Mouse (Mus musculus): ENCODE data around the gene Fam76a. TPM values are rescaled to one million over a fixed set of nuclear protein-coding genes. Genes with fewer than 3 reads are reported as not detected.

The Fam76a gene
- polyA plus RNA-seq, 1 experiment from 2014 or later: 39.1 TPM

DNA sequence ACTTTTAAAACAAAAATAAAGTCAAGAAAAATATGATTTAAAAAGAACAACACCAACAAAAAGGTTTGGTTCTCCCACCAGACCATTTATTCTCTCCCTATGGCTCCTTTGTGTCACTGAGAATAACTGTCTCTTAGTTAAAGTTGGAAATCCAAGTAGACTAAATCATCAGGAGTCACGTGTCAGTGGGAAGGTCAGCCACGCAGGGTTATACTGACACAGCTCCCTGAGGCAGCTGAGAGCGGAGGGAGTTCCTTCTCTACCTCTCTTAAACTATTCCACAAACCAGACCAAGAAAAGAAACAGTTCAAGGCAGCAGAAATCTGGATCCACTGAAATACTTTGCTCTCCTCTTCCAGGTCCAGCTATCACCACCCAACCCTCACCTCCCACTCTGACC lies 51.2 kb downstream of the Fam76a start:
- H3K27me3 ChIP-seq: no peaks in the 10 kb centered on the region
- H3K27ac ChIP-seq: no peak overlapping the region
- H3K9ac ChIP-seq (replicated peaks): no peak overlapping the region
- no peak overlapping the region for H3K4me2 ChIP-seq (replicated peaks)
- no peaks in the 10 kb centered on the region for H3K9me3 ChIP-seq
- 90% methylated on average over 3 of the region's 3 CpGs for WGBS
- peaks cover 56% of the 10 kb centered on the region for H3K36me3 ChIP-seq
- no peaks in the 10 kb centered on the region for H3K4me1 ChIP-seq (replicated peaks)
- H3K4me3 ChIP-seq (replicated peaks): no peak overlapping the region
- ATAC-seq: no peak

DNA sequence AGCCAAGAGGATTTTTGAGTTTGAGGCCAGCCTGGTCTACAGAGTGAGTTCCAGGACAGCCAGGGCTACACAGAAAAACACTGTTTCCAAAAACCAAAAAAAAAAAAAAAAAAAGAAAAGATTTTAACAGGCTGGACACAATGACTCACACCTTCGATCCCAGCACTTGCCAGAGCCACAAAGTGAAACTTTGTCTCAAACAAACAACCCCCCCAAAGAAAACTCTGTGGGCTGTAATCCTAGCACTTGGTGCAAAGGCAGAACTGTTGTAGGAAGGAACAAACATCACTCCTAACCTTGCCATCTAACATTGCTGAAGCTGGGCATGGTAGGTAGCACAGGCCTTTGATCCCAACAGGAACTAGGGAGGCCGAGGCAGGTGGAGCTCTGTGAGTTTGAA lies 57.5 kb downstream of the Fam76a start:
- H3K4me1 ChIP-seq (replicated peaks): no peaks in the 10 kb centered on the region

DNA sequence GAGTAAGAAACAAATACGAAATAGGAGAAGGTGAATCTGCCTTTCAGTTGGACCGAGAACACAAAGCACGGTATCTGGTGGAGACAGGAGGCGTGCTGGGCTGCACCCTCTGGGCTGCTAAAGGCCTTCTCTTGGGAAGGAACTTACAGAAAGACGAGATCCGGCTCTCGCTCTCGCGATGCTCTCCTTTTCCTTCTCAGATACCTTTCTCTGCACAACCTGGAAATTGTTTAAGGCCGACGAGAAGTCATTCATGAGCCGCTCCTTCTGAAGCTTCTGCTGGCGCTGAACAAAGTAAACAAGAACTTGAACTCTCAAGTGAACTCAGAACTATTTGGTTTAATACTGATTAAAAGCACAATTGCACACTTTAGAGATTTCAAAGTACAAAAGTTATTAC lies 59.3 kb downstream of the Fam76a start:
- no peak overlapping the region for H3K27ac ChIP-seq
- no peak overlapping the region for H3K4me2 ChIP-seq (replicated peaks)
- H3K9ac ChIP-seq (replicated peaks): no peak overlapping the region
- H3K4me3 ChIP-seq (replicated peaks): no peak overlapping the region
- no peaks in the 10 kb centered on the region for H3K9me3 ChIP-seq
- H3K36me3 ChIP-seq: peaks cover 75% of the 10 kb centered on the region
- no peak for ATAC-seq
- H3K27me3 ChIP-seq: no peaks in the 10 kb centered on the region
- 92% methylated on average over 13 of the region's 13 CpGs for whole genome bisulfite sequencing
- no peaks in the 10 kb centered on the region for H3K4me1 ChIP-seq (replicated peaks)

More for the DNA sequence above, 57.5 kb downstream of the Fam76a start:
- H3K9ac ChIP-seq (replicated peaks): no peak overlapping the region
- no peaks in the 10 kb centered on the region for H3K27me3 ChIP-seq
- no peak overlapping the region for H3K4me2 ChIP-seq (replicated peaks)
- peaks cover 79% of the 10 kb centered on the region for H3K36me3 ChIP-seq
- 95% methylated on average over 2 of the region's 2 CpGs for WGBS
- H3K4me3 ChIP-seq (replicated peaks): no peak overlapping the region
- no peak overlapping the region for H3K27ac ChIP-seq
- ATAC-seq: no peak
- H3K9me3 ChIP-seq: no peaks in the 10 kb centered on the region

DNA sequence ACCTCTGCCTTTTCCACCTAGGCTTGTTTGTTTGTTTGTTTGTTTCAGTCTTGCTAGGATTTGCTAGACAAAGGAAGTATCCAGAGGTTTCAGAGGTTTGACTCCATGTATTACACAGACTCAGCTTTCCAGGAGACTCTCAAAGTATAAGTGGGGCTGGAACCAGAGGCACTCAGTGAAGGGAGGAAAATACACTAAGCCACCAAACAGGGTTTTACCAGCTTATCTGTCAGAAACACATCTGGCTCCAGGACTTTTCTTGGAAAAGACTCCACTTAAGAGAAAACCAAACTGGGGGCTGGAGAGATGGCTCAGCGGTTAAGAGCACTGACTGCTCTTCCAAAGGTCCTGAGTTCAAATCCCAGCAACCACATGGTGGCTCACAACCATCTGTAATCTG lies 61.5 kb downstream of the Fam76a start:
- peaks cover 75% of the 10 kb centered on the region for H3K36me3 ChIP-seq
- no peaks in the 10 kb centered on the region for H3K27me3 ChIP-seq
- H3K4me3 ChIP-seq (replicated peaks): no peak overlapping the region
- H3K4me1 ChIP-seq (replicated peaks): no peaks in the 10 kb centered on the region
- no peaks in the 10 kb centered on the region for H3K9me3 ChIP-seq
- H3K4me2 ChIP-seq (replicated peaks): no peak overlapping the region
- 94% methylated on average over 1 of the region's 1 CpGs for WGBS
- H3K27ac ChIP-seq: no peak overlapping the region
- H3K9ac ChIP-seq (replicated peaks): no peak overlapping the region
- no peak for ATAC-seq

Other genes starting within 250 kb of the Fam76a start
- gene Xkr8, start 190.0 kb downstream of the Fam76a start, polyA plus RNA-seq (2015; fragmentation: Nextera tagmentation; extraction: Ambion mirVana): 4.4 and 5.6 TPM in 2 replicates
- gene Smpdl3b, start 165.3 kb downstream of the Fam76a start, polyA plus RNA-seq (2015; fragmentation: Nextera tagmentation; extraction: Ambion mirVana): 0.61 and 0.82 TPM in 2 replicates
- gene Rpa2, start 154.2 kb downstream of the Fam76a start, polyA plus RNA-seq (2015; fragmentation: Nextera tagmentation; extraction: Ambion mirVana): 58.2 and 58.6 TPM in 2 replicates
- 0.46 and 0.67 TPM in 2 replicates for gene Themis2, start 126.2 kb downstream of the Fam76a start, polyA plus RNA-seq (2015; fragmentation: Nextera tagmentation; extraction: Ambion mirVana)
- 59.8 and 60.4 TPM in 2 replicates for gene Ppp1r8, start 79.4 kb downstream of the Fam76a start, polyA plus RNA-seq (2015; fragmentation: Nextera tagmentation; extraction: Ambion mirVana)
- gene Stx12, start 38.0 kb downstream of the Fam76a start, polyA plus RNA-seq (2015; fragmentation: Nextera tagmentation; extraction: Ambion mirVana): 133 and 144 TPM in 2 replicates
- gene Fgr, start 51.5 kb upstream of the Fam76a start, polyA plus RNA-seq (2015; fragmentation: Nextera tagmentation; extraction: Ambion mirVana): 0.12 TPM in 1 of 2 replicates, not detected in the other
- gene Ahdc1, start 88.7 kb upstream of the Fam76a start, polyA plus RNA-seq (2015; fragmentation: Nextera tagmentation; extraction: Ambion mirVana): 10.4 and 12.6 TPM in 2 replicates
- 28.8 and 34.2 TPM in 2 replicates for gene Wasf2, start 207.9 kb upstream of the Fam76a start, polyA plus RNA-seq (2015; fragmentation: Nextera tagmentation; extraction: Ambion mirVana)